Mouse (Mus musculus) brown adipose tissue, adult 24 weeks (tissue): Measurements from ENCODE around the gene Slc30a4. TPM values are rescaled to one million over a fixed set of nuclear protein-coding genes. Genes with fewer than 3 reads are reported as not detected.

ENCODE experiments used
- H3K27ac ChIP-seq: fragments of 200-500 bp; replicated peaks from 2 replicates; pipeline ENCODE4 v1.5.1; 2012; ENCODE audit warnings: low read depth, mild to moderate bottlenecking, low read length
- H3K4me1 ChIP-seq: fragments of 200-500 bp; 2 replicates; pipeline ENCODE4 v1.6.1; 2012; ENCODE audit warnings: low read length, mixed read lengths; ENCODE audit not compliant: control insufficient read depth, insufficient read depth, insufficient read length
- H3K4me3 ChIP-seq: fragments of 200-500 bp; 2 replicates; pipeline ENCODE4 v1.5.1; 2012; ENCODE audit warnings: low read depth, mild to moderate bottlenecking, low read length, moderate library complexity; ENCODE audit not compliant: insufficient read depth
- polyA plus RNA-seq: library from polyadenylated mRNA; stranded (reverse); fragments of >200 nt; gene quantifications from 2 replicates; pipeline ENCODE4 v1.2.4, GENCODE M21; 2012; ENCODE audit not compliant: missing spikeins, insufficient read depth, insufficient read length

Gene Slc30a4
- polyA plus RNA-seq, result 4.4 and 6.7 TPM in 2 replicates

DNA sequence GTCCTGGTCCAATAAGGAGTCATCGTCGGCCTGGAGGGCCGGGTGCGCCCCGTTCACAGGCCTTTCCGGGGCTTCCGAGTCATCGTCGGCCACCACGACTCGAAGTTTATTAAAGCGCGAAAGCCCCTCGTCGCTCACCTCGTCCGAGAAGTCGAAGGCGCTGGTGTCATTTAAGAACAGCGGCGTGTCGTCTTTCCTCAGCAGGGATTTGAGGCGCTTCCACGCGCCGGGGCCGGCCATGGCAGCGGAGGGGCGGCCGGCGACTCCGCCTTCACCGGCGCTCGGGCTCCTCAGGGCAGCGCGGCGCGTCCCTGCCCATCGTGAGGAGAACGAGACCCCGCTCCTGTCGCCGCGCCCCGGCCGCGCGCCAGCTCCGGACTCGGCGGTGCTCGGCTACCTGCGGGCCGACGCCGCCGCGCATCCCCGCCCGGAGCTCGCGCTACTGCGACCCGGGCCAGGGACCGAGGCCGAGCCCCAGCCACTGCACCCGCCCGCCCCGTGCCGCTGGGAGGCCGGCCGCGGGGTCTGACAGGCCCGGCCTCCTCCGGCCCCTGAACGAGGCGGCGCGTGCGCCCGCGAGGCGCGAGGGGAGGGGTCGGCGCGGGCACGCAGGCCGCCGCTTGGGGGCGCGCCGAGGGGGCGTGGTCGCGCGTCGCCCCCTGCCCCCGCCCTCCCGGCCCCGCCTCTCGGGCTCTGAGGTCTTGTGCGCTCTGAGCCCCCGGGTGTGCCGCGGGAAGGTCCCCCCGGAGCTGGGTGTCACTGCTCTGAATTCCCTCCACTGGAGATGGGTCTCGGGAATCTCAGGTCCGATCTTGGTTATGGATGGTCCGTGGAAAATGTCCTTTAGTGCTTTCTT, at the start of gene Slc30a4:
Gene Slc30a4, minus strand, starts transcription at position 483 of the 856 bp plus-strand sequence.
- H3K27ac ChIP-seq, result peak within 1 kb of the TSS; percentile 60
- peaks cover 10% of the 10 kb centered on the region for H3K4me1 ChIP-seq
- peak within 1 kb of the TSS; percentile 98 for H3K4me3 ChIP-seq

GRCm38 (mm10) chr2:122746461-122746860, 44.0 kb upstream of the Slc30a4 start:
- Histone ChIP-seq H3K4me3 (peak overlapping the region; percentile 48), H3K4me1 (no peaks in the 10 kb centered on the region), H3K27ac (peak overlapping the region; percentile 89)

GRCm38 (mm10) chr2:122739023-122739422, 36.6 kb upstream of the Slc30a4 start:
- no peaks in the 10 kb centered on the region; the same call in 1 of the 2 replicates for H3K4me1 ChIP-seq
- H3K27ac ChIP-seq, result peak overlapping the region; percentile 74
- H3K4me3 ChIP-seq, result peak overlapping the region; percentile 81

DNA sequence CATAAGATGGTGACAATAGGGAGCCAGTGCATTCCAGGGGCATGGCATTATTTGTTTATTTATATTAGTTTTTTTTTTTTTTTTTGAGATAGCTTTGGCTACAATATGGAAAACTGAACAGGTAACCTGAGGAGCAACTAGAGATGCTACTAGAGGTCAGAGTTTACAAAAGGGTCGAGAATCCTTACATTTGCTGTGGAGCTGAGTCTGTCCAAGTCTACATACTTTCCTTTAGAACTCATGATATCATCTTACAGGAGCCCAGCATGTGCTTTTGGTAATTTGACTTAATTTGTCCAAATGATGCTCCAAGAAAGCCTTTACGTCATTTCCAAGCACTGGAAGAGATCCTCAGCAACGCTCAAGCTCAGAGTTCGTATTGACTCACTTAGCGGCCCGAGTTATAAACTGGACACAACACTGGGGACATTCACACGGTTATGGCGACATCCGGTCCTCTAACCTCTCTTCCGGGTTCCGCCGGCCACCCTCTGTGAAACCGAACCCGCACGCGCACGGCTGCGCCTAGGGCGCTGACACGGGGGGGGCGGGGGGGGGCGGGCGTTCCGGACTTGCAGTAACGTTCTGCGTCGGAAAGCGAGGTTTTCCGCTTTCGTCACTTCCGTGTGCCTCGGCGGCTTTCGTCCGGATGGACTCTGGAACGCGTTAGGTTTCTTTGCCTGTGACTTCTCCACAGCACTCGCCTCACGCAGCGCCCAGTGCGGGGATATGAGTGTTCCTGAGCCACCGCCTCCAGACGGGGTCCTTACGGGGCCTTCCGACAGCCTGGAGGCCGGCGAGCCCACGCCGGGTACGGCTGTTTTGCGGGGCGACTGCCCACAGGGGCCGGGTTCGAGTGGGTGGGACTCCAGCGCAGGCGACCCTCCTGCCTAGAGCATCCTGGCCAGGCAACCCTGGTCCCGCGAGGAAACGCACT, 35.7 kb upstream of the Slc30a4 start, which contains the start of gene Bloc1s6:
Gene Bloc1s6, plus strand, starts transcription at position 610 of the 937 bp plus-strand sequence.
- Histone ChIP-seq H3K27ac (peak within 1 kb of the TSS; percentile 89), H3K4me1 (no peaks in the 10 kb centered on the region; the same call in 1 of the 2 replicates)

GRCm38 (mm10) chr2:122731456-122731855, 29.0 kb upstream of the Slc30a4 start:
- Histone ChIP-seq H3K4me3 (no peak overlapping the region), H3K4me1 (no peaks in the 10 kb centered on the region), H3K27ac (no peak overlapping the region)

More for the DNA sequence above, 35.7 kb upstream of the Slc30a4 start, which contains the start of gene Bloc1s6:
- H3K4me3 ChIP-seq, result peak within 1 kb of the TSS; percentile 81

DNA sequence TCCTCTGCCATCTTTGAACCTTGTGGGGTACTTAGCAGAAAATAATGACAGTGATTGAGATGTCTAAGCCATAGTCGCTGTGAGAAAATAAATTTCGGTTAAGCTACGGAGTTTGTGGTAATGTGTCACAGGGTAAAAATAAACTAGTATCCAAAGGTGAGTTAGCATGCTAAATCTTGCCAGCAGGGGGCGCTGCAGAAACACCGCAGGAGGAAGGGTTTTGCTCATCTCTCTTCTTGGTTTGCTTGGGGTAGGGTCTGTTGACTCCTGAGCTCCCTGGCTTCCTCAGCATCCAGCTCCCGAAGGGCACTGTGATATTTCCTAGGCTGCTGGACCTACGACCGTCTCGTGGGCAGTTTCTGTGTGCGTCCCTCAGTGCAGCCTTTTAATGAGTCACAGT, 23.1 kb upstream of the Slc30a4 start:
- no peak overlapping the region for H3K4me3 ChIP-seq
- H3K4me1 ChIP-seq, result no peaks in the 10 kb centered on the region
- H3K27ac ChIP-seq, result no peak overlapping the region

- Histone ChIP-seq H3K4me1 (no peaks in the 10 kb centered on the region), H3K27ac (no peak overlapping the region)
Measured at GRCm38 (mm10) chr2:122720564-122720963, 18.1 kb upstream of the Slc30a4 start.

GRCm38 (mm10) chr2:122719232-122719631, 16.8 kb upstream of the Slc30a4 start:
- H3K4me3 ChIP-seq, result no peak overlapping the region
- H3K4me1 ChIP-seq, result no peaks in the 10 kb centered on the region
- no peak overlapping the region for H3K27ac ChIP-seq

More at GRCm38 (mm10) chr2:122720564-122720963, 18.1 kb upstream of the Slc30a4 start:
- H3K4me3 ChIP-seq, result no peak overlapping the region

DNA sequence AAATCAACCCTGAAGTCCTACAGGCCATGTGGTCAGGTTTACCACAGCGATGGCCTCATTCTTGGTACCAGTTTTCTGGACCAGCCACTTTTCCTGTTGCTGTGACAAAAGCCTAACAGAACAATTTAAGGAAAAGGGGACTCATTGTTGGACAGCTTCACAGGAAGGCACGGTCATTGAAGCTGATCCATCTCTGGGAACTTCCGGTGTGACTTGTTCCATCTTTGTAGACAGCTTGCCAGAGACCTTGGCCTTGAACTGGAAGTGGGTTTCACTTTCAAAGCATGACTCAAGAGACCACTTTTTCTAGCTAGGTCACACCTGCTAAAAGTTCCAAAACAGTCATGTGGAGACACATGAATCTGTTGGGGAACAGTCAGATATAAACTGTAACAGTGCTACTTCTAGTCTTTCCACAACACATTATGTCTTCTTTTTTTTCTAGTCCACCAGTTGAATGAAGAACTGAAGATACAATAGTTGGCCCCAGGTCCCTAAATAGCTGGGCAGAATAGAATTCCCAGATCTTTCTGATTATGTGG, 13.9 kb upstream of the Slc30a4 start:
- Histone ChIP-seq H3K4me1 (no peaks in the 10 kb centered on the region; the same call in 1 of the 2 replicates), H3K27ac (no peak overlapping the region), H3K4me3 (no peak overlapping the region)

- no peak overlapping the region for H3K27ac ChIP-seq
- no peaks in the 10 kb centered on the region; the same call in 1 of the 2 replicates for H3K4me1 ChIP-seq
- H3K4me3 ChIP-seq, result no peak overlapping the region
Measured at GRCm38 (mm10) chr2:122715148-122715692, 12.8 kb upstream of the Slc30a4 start.

DNA sequence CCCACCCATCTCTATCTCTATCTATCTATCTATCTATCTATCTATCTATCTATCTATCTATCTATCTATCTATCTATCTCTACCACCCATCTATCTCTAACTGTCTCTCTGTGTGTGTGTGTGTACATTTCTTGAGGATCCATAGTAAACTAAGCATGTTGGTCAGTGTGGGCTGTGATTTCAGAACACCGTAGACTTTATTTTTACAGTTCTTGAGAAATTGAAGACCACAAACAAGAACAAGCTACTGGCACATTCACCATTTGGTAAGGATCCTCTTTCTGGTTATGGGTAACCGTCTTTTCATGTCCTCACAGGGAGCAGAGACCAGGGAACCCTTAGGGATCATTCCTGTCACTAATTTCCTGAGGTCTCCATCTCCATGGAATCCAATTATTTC, 10.4 kb upstream of the Slc30a4 start:
- Histone ChIP-seq H3K27ac (no peak overlapping the region), H3K4me3 (no peak overlapping the region), H3K4me1 (no peaks in the 10 kb centered on the region; the same call in 1 of the 2 replicates)

- Histone ChIP-seq H3K4me3 (no peak overlapping the region), H3K27ac (no peak overlapping the region), H3K4me1 (no peaks in the 10 kb centered on the region; the same call in 1 of the 2 replicates)
Measured at GRCm38 (mm10) chr2:122711911-122712310, 9.4 kb upstream of the Slc30a4 start.

GRCm38 (mm10) chr2:122709156-122709555, 6.7 kb upstream of the Slc30a4 start:
- no peak overlapping the region for H3K27ac ChIP-seq
- H3K4me3 ChIP-seq, result no peak overlapping the region
- H3K4me1 ChIP-seq, result no peaks in the 10 kb centered on the region; the same call in 1 of the 2 replicates

- H3K4me1 ChIP-seq, result no peaks in the 10 kb centered on the region; the same call in 1 of the 2 replicates
- no peak overlapping the region for H3K4me3 ChIP-seq
- H3K27ac ChIP-seq, result no peak overlapping the region
Measured at GRCm38 (mm10) chr2:122708080-122708479, 5.6 kb upstream of the Slc30a4 start.
